Mouse (Mus musculus) forebrain, embryonic 16.5 days (tissue): Measurements from ENCODE around the gene Fut11. TPM values are rescaled to one million over a fixed set of nuclear protein-coding genes. Genes with fewer than 3 reads are reported as not detected.

Experiments
- ATAC-seq: fragments of 200-750 bp; cut with Nextera tagmentation; 2 replicates; pipeline ENCODE4 v1.8.0; 2017; ENCODE audit warnings: mild to moderate bottlenecking, moderate library complexity
- H3K27ac ChIP-seq: fragments of 300-500 bp; sonication (generic); 2 replicates; pipeline ENCODE4 v1.5.1; 2014; ENCODE audit warnings: low read length, control low read depth
- H3K27me3 ChIP-seq: fragments of 300-500 bp; sonication (generic); replicated peaks from 2 replicates; pipeline ENCODE4 v1.6.1; 2014; ENCODE audit warnings: low read length; ENCODE audit not compliant: control insufficient read depth, insufficient read depth
- H3K36me3 ChIP-seq: fragments of 300-500 bp; sonication (generic); 2 replicates; pipeline ENCODE4 v1.6.1; 2014; ENCODE audit not compliant: control insufficient read depth, insufficient read depth
- H3K4me1 ChIP-seq: fragments of 300-500 bp; sonication (generic); replicated peaks from 2 replicates; pipeline ENCODE4 v1.6.1; 2014; ENCODE audit warnings: low read length; ENCODE audit not compliant: control insufficient read depth, insufficient read depth
- H3K4me2 ChIP-seq: fragments of 300-500 bp; sonication (generic); 2 replicates; pipeline ENCODE4 v1.6.1; 2014; ENCODE audit warnings: mild to moderate bottlenecking, low read length, control low read depth
- H3K4me3 ChIP-seq: fragments of 300-500 bp; sonication (generic); replicated peaks from 2 replicates; pipeline ENCODE4 v1.5.1; 2014; ENCODE audit warnings: mild to moderate bottlenecking, low read length, control low read depth
- H3K9ac ChIP-seq: fragments of 300-500 bp; sonication (generic); replicated peaks from 2 replicates; pipeline ENCODE4 v1.6.1; 2014; ENCODE audit warnings: low read depth, low read length, control low read depth
- H3K9me3 ChIP-seq: fragments of 300-500 bp; sonication (generic); 2 replicates; pipeline ENCODE4 v1.6.1; 2016; ENCODE audit warnings: low read length; ENCODE audit not compliant: control insufficient read depth
- WGBS: fragments of 180-500 bp; shearing (Covaris S2); extraction: QIAGEN DNeasy Blood & Tissue Kit; methylation state at CpG from one replicate; pipeline ENCODE4 v1.1.7; 2014; 5-methylcytosine and 5-hydroxymethylcytosine counted together
- polyA plus RNA-seq: library from polyadenylated mRNA; unstranded; fragments of >200 nt; fragmentation: Nextera tagmentation; extraction: Ambion mirVana; gene quantifications from 2 replicates; pipeline ENCODE4 v1.2.1, GENCODE M21; 2015

Gene Fut11
- polyA plus RNA-seq, 1 experiment from 2014 or later: 23.3 TPM

DNA sequence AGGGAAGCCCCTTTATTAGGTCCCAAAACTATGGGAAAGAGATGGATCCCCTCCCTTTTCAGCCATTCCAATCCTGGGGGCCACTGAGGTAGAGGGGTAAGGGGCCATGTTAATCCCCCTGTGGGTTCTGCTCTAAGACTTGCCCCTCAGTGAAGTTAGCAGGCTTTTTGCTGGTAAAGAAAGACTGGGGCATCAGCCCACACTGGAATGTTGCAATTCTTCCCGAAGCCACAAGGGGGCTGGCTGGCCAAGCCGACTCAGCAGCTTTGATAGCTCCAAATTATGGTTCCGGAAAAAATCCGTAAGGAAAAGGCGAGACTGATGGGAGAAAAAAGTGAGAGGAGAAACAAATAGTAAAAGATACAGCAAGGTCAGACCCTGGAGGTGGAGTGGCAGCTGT lies 29.3 kb downstream of the Fut11 start:
- WGBS: 24% methylated on average over 5 of the region's 5 CpGs
- Histone ChIP-seq H3K9me3 (no peaks in the 10 kb centered on the region), H3K4me3 (no peak overlapping the region), H3K27ac (no peak overlapping the region), H3K4me1 (no peaks in the 10 kb centered on the region), H3K36me3 (peaks cover 37% of the 10 kb centered on the region), H3K27me3 (no peaks in the 10 kb centered on the region), H3K4me2 (no peak overlapping the region), H3K9ac (no peak overlapping the region)
- peak; percentile 42 for ATAC-seq

DNA sequence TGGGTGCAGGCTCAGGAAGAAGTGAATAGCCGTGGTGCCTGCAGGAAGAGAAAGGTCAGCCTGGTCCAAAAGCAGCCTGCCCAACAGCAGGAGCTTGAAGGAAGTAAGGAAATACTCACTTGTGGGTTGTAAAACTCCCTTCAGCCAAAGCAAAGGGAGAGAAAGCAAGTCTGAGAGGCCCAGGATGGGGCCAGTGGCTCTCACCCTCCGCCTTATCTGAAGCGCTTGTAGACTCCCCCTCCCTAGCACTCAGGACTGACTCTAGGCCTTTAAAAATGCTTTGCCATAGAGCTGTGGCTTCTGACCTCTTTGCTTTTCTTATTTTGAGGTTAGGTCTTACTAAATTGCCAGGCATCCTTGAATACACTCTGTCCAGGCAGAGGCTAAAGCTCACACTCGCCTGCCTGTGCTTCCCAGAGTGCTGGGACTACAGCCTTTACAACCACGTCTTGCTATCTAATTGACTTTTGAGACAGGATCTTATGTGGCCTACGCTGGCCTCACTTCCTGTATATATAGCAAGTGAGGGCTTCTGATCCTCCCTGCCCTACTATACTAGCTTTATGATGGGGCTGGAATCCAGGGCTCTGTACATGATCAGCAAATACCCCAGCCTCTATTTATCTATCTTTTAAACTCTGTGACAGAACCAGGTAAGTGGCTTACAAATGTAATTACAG lies 31.0 kb downstream of the Fut11 start:
- Histone ChIP-seq H3K9ac (no peak overlapping the region), H3K27ac (no peak overlapping the region), H3K4me2 (no peak overlapping the region), H3K4me1 (no peaks in the 10 kb centered on the region), H3K27me3 (no peaks in the 10 kb centered on the region), H3K4me3 (no peak overlapping the region), H3K9me3 (no peaks in the 10 kb centered on the region), H3K36me3 (peaks cover 36% of the 10 kb centered on the region)
- ATAC-seq: no peak
- 84% methylated on average over 6 of the region's 6 CpGs for WGBS

- no peak for ATAC-seq
- peaks cover 21% of the 10 kb centered on the region for H3K36me3 ChIP-seq
- H3K27ac ChIP-seq: no peak overlapping the region
- no peaks in the 10 kb centered on the region for H3K27me3 ChIP-seq
- WGBS: 94% methylated on average over 9 of the region's 9 CpGs
- H3K9ac ChIP-seq: no peak overlapping the region
- peaks cover 9% of the 10 kb centered on the region for H3K4me1 ChIP-seq
- no peaks in the 10 kb centered on the region for H3K9me3 ChIP-seq
- no peak overlapping the region for H3K4me3 ChIP-seq
- no peak overlapping the region for H3K4me2 ChIP-seq
Observed at GRCm38 (mm10) chr14:20729871-20730270, 35.1 kb downstream of the Fut11 start.

DNA sequence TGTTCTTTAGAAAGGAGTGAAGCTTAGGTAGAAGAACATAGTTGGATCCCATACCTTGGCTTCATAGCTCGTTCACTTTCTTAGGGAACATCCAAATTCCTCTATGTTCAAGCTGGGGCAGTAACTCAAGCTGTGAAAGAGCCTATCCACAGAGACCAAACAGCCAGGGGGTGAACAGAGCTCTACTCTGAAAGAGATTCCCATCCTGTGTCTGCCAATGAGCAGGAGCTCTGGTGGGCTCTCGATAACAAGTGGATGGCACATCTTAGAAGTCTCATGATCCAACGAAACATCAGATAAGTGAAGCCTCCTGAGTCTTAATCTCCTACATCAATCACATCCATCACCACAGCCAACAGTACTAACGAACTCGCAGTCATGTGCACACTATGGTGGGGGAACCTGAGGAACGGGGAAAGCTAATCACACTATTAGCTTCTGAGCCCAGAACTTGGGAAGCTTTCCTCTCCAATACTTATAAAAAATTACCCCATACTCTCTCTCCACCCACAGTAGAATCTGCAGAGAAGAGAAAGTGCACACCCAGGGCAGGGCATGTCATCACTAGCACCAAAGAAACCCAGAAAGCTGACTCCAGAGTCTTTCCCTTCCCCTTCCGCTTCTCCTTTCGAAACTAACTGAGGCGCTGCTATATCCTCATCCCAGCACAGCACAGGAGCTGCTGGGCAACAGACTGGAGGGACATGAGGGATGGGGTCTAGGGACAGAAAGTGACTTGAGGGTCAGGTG lies 36.3 kb downstream of the Fut11 start:
- H3K4me1 ChIP-seq: peaks cover 9% of the 10 kb centered on the region
- no peak overlapping the region for H3K4me3 ChIP-seq
- H3K9me3 ChIP-seq: no peaks in the 10 kb centered on the region
- no peak overlapping the region for H3K27ac ChIP-seq
- WGBS: 91% methylated on average over 9 of the region's 9 CpGs
- ATAC-seq: no peak
- no peaks in the 10 kb centered on the region for H3K27me3 ChIP-seq
- H3K36me3 ChIP-seq: peaks cover 19% of the 10 kb centered on the region
- H3K4me2 ChIP-seq: no peak overlapping the region
- H3K9ac ChIP-seq: no peak overlapping the region

- Histone ChIP-seq H3K36me3 (peaks cover 15% of the 10 kb centered on the region), H3K9ac (peak overlapping the region; percentile 71), H3K4me1 (peaks cover 9% of the 10 kb centered on the region), H3K27ac (no peak overlapping the region), H3K4me3 (peak overlapping the region; percentile 58), H3K9me3 (no peaks in the 10 kb centered on the region), H3K27me3 (no peaks in the 10 kb centered on the region), H3K4me2 (peak overlapping the region; percentile 72)
- 51% methylated on average over 12 of the region's 12 CpGs for WGBS
- ATAC-seq: no peak
Observed at GRCm38 (mm10) chr14:20733041-20733951, 38.5 kb downstream of the Fut11 start.

GRCm38 (mm10) chr14:20733952-20734774 lies 39.4 kb downstream of the Fut11 start, which contains the start of gene Ndst2:
Gene Ndst2, minus strand, starts transcription at chr14:20734562.
- H3K9me3 ChIP-seq: no peaks in the 10 kb centered on the region
- H3K4me3 ChIP-seq: peak within 1 kb of the TSS; percentile 58
- H3K4me2 ChIP-seq: peak within 1 kb of the TSS; percentile 72
- peak; percentile 98 for ATAC-seq
- no peaks in the 10 kb centered on the region for H3K27me3 ChIP-seq
- peaks cover 10% of the 10 kb centered on the region for H3K36me3 ChIP-seq
- WGBS: under 1% methylated on average over 81 of the region's 81 CpGs
- H3K9ac ChIP-seq: peak within 1 kb of the TSS; percentile 71
- peaks cover 9% of the 10 kb centered on the region for H3K4me1 ChIP-seq
- H3K27ac ChIP-seq: peak within 1 kb of the TSS; percentile 71

- no peak overlapping the region for H3K4me3 ChIP-seq
- H3K9ac ChIP-seq: no peak overlapping the region
- no peak overlapping the region for H3K27ac ChIP-seq
- H3K4me1 ChIP-seq: peaks cover 9% of the 10 kb centered on the region
- no peaks in the 10 kb centered on the region for H3K9me3 ChIP-seq
- ATAC-seq: no peak
- peaks cover under 1% of the 10 kb centered on the region; the same call in 1 of the 2 replicates for H3K36me3 ChIP-seq
- 74% methylated on average over 2 of the region's 2 CpGs for WGBS
- H3K27me3 ChIP-seq: no peaks in the 10 kb centered on the region
- H3K4me2 ChIP-seq: no peak overlapping the region; the same call in 1 of the 2 replicates
Observed at GRCm38 (mm10) chr14:20735052-20735451, 40.3 kb downstream of the Fut11 start.

DNA sequence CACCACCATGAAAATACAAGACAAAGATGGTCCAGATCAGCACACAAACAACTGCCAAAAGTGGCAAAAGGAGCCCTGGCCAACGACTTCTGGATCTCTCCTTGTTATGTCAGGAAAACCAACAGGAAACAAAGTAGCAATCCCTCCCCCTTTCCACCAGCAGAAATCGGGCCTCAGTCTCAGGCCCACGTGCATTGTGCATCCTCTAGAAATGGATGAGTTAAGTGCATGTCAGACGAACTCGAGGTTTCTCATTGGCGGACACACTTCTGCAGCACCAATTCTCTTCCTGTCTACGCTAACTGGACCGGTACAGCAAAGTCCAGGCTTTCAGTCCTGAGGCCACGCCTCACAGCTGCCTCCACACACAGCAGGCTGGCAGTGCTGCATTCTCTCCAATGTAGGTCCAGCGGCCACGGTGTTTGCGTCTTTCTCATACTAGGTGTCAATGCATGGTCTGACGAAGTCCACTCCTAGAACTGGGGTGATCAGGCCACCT lies 41.2 kb downstream of the Fut11 start:
- Histone ChIP-seq H3K4me1 (peaks cover 9% of the 10 kb centered on the region), H3K4me3 (no peak overlapping the region), H3K9me3 (no peaks in the 10 kb centered on the region), H3K4me2 (no peak overlapping the region), H3K27ac (no peak overlapping the region), H3K9ac (no peak overlapping the region), H3K36me3 (no peaks in the 10 kb centered on the region; the same call in 1 of the 2 replicates), H3K27me3 (no peaks in the 10 kb centered on the region)
- no peak for ATAC-seq
- 88% methylated on average over 13 of the region's 13 CpGs for WGBS
